In the genomic region with DNA sequence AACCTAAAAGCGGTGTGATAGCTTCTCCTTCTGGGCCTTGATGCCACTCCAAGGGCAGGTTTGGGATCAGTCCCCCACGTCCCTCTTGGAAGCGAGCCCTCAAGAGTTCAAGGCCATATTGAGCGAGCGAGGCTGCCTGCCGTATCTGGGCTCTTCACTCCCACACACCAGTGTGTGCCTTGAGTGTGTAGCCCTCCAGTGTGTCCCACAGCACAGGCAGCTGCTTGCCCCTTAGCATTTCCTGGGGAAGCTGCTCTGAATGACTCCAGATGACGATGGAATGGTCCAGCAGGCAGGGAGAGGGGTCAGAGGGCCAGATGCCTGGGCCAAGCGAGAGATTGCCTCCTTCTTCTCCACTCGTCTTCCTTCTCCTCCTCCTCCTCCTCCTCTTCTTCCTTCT, we compare ENCODE assay signal across 9 mouse cellular contexts. TPM values are rescaled to one million over a fixed set of nuclear protein-coding genes. Genes with fewer than 3 reads are reported as not detected.
DNase-seq lines count a peak whose midpoint lies in the region; ATAC-seq and TF ChIP-seq lines count a peak whose summit lies in the region.
"Had no signal": no experiment of that assay in that cellular context is flagged by ENCODE, and none has a peak within 500 bp of the region (broad histone marks: within the 10 kb centered on the region; RNA-seq: fewer than 3 reads in every experiment).

No protein-coding gene starts in this region.

- H3K9me3 ChIP-seq in forebrain, embryonic 12.5 days = no peaks in the 10 kb centered on the region
- no peaks in the 10 kb centered on the region for H3K9me3 ChIP-seq in forebrain, postnatal 0 days (ENCODE audit: low read length)
- H3K9me3 ChIP-seq in liver, embryonic 12.5 days (replicated peaks) = no peaks in the 10 kb centered on the region
- H3K9me3 ChIP-seq in liver, embryonic 11.5 days (ENCODE audit: control insufficient read depth, low read length) = no peaks in the 10 kb centered on the region
- no peaks in the 10 kb centered on the region for H3K9me3 ChIP-seq in embryonic facial prominence, embryonic 11.5 days (replicated peaks; ENCODE audit: control insufficient read depth, low read length)
- H3K9me3 ChIP-seq in midbrain, embryonic 14.5 days (ENCODE audit: control insufficient read depth, low read length) = no peaks in the 10 kb centered on the region

- peaks cover 35% of the 10 kb centered on the region for H3K36me3 ChIP-seq in forebrain, embryonic 12.5 days (replicated peaks)
- peaks cover 41% of the 10 kb centered on the region for H3K36me3 ChIP-seq in forebrain, postnatal 0 days (ENCODE audit: insufficient read depth)
- H3K36me3 ChIP-seq in liver, embryonic 12.5 days = peaks cover 61% of the 10 kb centered on the region
- peaks cover 2% of the 10 kb centered on the region; the same call in 1 of the 2 replicates for H3K36me3 ChIP-seq in liver, embryonic 11.5 days (ENCODE audit: control insufficient read depth, insufficient read depth, low read length)
- no peaks in the 10 kb centered on the region; the same call in 1 of the 2 replicates for H3K36me3 ChIP-seq in embryonic facial prominence, embryonic 11.5 days (replicated peaks; ENCODE audit: control insufficient read depth, insufficient read depth, low read depth, low read length)
- H3K36me3 ChIP-seq in midbrain, embryonic 14.5 days (ENCODE audit: control insufficient read depth, insufficient read depth, low read length) = peaks cover 57% of the 10 kb centered on the region

- no peak for DNase-seq in forebrain, postnatal 0 days
- no peak for DNase-seq in liver, embryonic 11.5 days (ENCODE audit: low spot score)
- peak; percentile 12 for DNase-seq in embryonic facial prominence, embryonic 11.5 days (ENCODE audit: low spot score)
- no peak for DNase-seq in midbrain, embryonic 14.5 days
- no peak for DNase-seq in spleen, postnatal 10 days (ENCODE audit: low spot score in 2 of 2)
- DNase-seq: layer of hippocampus, postnatal 36 days had no signal

- H3K4me3 ChIP-seq in forebrain, embryonic 12.5 days (replicated peaks) = no peak overlapping the region
- no peak overlapping the region for H3K4me3 ChIP-seq in forebrain, postnatal 0 days (ENCODE audit: low read depth, low read length)
- H3K4me3 ChIP-seq in liver, embryonic 12.5 days = no peak overlapping the region
- H3K4me3 ChIP-seq in liver, embryonic 11.5 days (ENCODE audit: low read depth, low read length) = no peak overlapping the region
- no peak overlapping the region for H3K4me3 ChIP-seq in embryonic facial prominence, embryonic 11.5 days (ENCODE audit: low read depth, low read length)
- no peak overlapping the region for H3K4me3 ChIP-seq in midbrain, embryonic 14.5 days (replicated peaks; ENCODE audit: low read depth, low read length)

- H3K4me1 ChIP-seq in forebrain, embryonic 12.5 days = peaks cover 76% of the 10 kb centered on the region
- peaks cover 16% of the 10 kb centered on the region for H3K4me1 ChIP-seq in forebrain, postnatal 0 days (ENCODE audit: insufficient read depth)
- peaks cover 97% of the 10 kb centered on the region for H3K4me1 ChIP-seq in liver, embryonic 12.5 days
- H3K4me1 ChIP-seq in liver, embryonic 11.5 days (replicated peaks; ENCODE audit: control insufficient read depth, insufficient read depth, low read length) = peaks cover 71% of the 10 kb centered on the region
- H3K4me1 ChIP-seq in embryonic facial prominence, embryonic 11.5 days (ENCODE audit: control insufficient read depth, insufficient read depth, low read length) = peaks cover 34% of the 10 kb centered on the region
- H3K4me1 ChIP-seq in midbrain, embryonic 14.5 days (ENCODE audit: control insufficient read depth, insufficient read depth, low read length) = peaks cover 41% of the 10 kb centered on the region

- ATAC-seq in forebrain, embryonic 12.5 days (ENCODE audit: low FRiP score) = no peak
- ATAC-seq in forebrain, postnatal 0 days = no peak
- ATAC-seq in liver, embryonic 12.5 days = no peak
- ATAC-seq in liver, embryonic 11.5 days (replicated peaks; ENCODE audit: low FRiP score) = no peak
- no peak for ATAC-seq in embryonic facial prominence, embryonic 11.5 days (replicated peaks; ENCODE audit: insufficient number of reproducible peaks, low FRiP score, low TSS enrichment, low read depth)
- no peak for ATAC-seq in midbrain, embryonic 14.5 days (ENCODE audit: low FRiP score, low TSS enrichment)
- no peak for ATAC-seq in frontal cortex, adult (ENCODE audit: low TSS enrichment)

- H3K4me2 ChIP-seq in forebrain, embryonic 12.5 days = no peak overlapping the region
- H3K4me2 ChIP-seq in forebrain, postnatal 0 days (ENCODE audit: low read depth) = no peak overlapping the region
- H3K4me2 ChIP-seq in liver, embryonic 12.5 days = peak overlapping the region; percentile 41; the same call in 1 of the 2 replicates
- H3K4me2 ChIP-seq in liver, embryonic 11.5 days = no peak overlapping the region
- no peak overlapping the region for H3K4me2 ChIP-seq in embryonic facial prominence, embryonic 11.5 days (ENCODE audit: low read depth, low read length)
- no peak overlapping the region for H3K4me2 ChIP-seq in midbrain, embryonic 14.5 days (ENCODE audit: low read length)

- H3K27me3 ChIP-seq in forebrain, embryonic 12.5 days = no peaks in the 10 kb centered on the region
- no peaks in the 10 kb centered on the region for H3K27me3 ChIP-seq in forebrain, postnatal 0 days (ENCODE audit: insufficient read depth, low read length)
- no peaks in the 10 kb centered on the region for H3K27me3 ChIP-seq in liver, embryonic 12.5 days (replicated peaks)
- no peaks in the 10 kb centered on the region for H3K27me3 ChIP-seq in liver, embryonic 11.5 days (replicated peaks; ENCODE audit: control insufficient read depth, insufficient read depth, low read length)
- H3K27me3 ChIP-seq in embryonic facial prominence, embryonic 11.5 days (ENCODE audit: control insufficient read depth, insufficient read depth, low read length) = no peaks in the 10 kb centered on the region
- H3K27me3 ChIP-seq in midbrain, embryonic 14.5 days (ENCODE audit: control insufficient read depth, insufficient read depth, low read length) = no peaks in the 10 kb centered on the region

- H3K27ac ChIP-seq in forebrain, embryonic 12.5 days = peak overlapping the region; percentile 51; the same call in 1 of the 2 replicates
- H3K27ac ChIP-seq in forebrain, postnatal 0 days (ENCODE audit: low read depth, low read length) = no peak overlapping the region
- peak overlapping the region; percentile 69; the same call in 1 of the 2 replicates for H3K27ac ChIP-seq in liver, embryonic 12.5 days
- no peak overlapping the region for H3K27ac ChIP-seq in liver, embryonic 11.5 days (ENCODE audit: low read depth, low read length)
- 0 out of 2 replicates have a peak overlapping the region, but pooled peaks have one; percentile 10 for H3K27ac ChIP-seq in embryonic facial prominence, embryonic 11.5 days (replicated peaks; ENCODE audit: low read depth, low read length)
- H3K27ac ChIP-seq in midbrain, embryonic 14.5 days (replicated peaks; ENCODE audit: low read depth, low read length) = no peak overlapping the region

- H3K9ac ChIP-seq in forebrain, embryonic 12.5 days = no peak overlapping the region
- no peak overlapping the region for H3K9ac ChIP-seq in forebrain, postnatal 0 days
- H3K9ac ChIP-seq in liver, embryonic 12.5 days = no peak overlapping the region
- H3K9ac ChIP-seq in liver, embryonic 11.5 days (ENCODE audit: low read depth, low read length) = no peak overlapping the region
- 0 out of 2 replicates have a peak overlapping the region, but pooled peaks have one; percentile 2 for H3K9ac ChIP-seq in embryonic facial prominence, embryonic 11.5 days (replicated peaks; ENCODE audit: low read length)
- H3K9ac ChIP-seq in midbrain, embryonic 14.5 days (replicated peaks; ENCODE audit: low read length) = peak overlapping the region; percentile 4; the same call in 1 of the 2 replicates

- no peak for TF ChIP-seq CTCF in forebrain, postnatal 0 days (IDR thresholded peaks at IDR 0.05; ENCODE audit: low read depth)

- 65% methylated on average over 9 of the region's 9 CpGs for WGBS in forebrain, embryonic 12.5 days
- WGBS in forebrain, postnatal 0 days = 76% methylated on average over 9 of the region's 9 CpGs
- 55% methylated on average over 9 of the region's 9 CpGs for WGBS in liver, embryonic 12.5 days (ENCODE audit: insufficient replicate concordance)
- 50% methylated on average over 9 of the region's 9 CpGs for WGBS in liver, embryonic 11.5 days
- WGBS in embryonic facial prominence, embryonic 11.5 days = 25% methylated on average over 9 of the region's 9 CpGs
- whole genome bisulfite sequencing in midbrain, embryonic 14.5 days = 69% methylated on average over 9 of the region's 9 CpGs

RNA-seq across cellular contexts. Expression of gene Lasp1, which starts 18.1 kb away (rescaled TPM):
- polyA plus RNA-seq in forebrain, embryonic 12.5 days (2016; fragmentation: Nextera tagmentation; extraction: Ambion mirVana) = 103 and 109 TPM in 2 replicates
- 142 and 153 TPM in 2 replicates for total RNA-seq in forebrain, postnatal 0 days (2014; rRNA removed)
- polyA plus RNA-seq in forebrain, postnatal 0 days (2015; fragmentation: Nextera tagmentation; extraction: Ambion mirVana) = 117 and 152 TPM in 2 replicates
- polyA plus RNA-seq in liver, embryonic 12.5 days (2016; fragmentation: Nextera tagmentation; extraction: Ambion mirVana) = 36.9 and 37.6 TPM in 2 replicates
- polyA plus RNA-seq in liver, embryonic 11.5 days (2014; fragmentation: Nextera tagmentation; extraction: Ambion mirVana) = 54.7 and 55.3 TPM in 2 replicates
- 62.6 and 67.8 TPM in 2 replicates for polyA plus RNA-seq in embryonic facial prominence, embryonic 11.5 days (2014; fragmentation: Nextera tagmentation; extraction: Ambion mirVana)
- 114 and 138 TPM in 2 replicates for polyA plus RNA-seq in midbrain, embryonic 14.5 days (2014; fragmentation: Nextera tagmentation; extraction: Ambion mirVana)

RNA-seq across cellular contexts. Expression of gene B230217C12Rik, which starts 23.7 kb away (rescaled TPM):
- 15.1 and 17.0 TPM in 2 replicates for polyA plus RNA-seq in forebrain, embryonic 12.5 days (2016; fragmentation: Nextera tagmentation; extraction: Ambion mirVana)
- total RNA-seq in forebrain, postnatal 0 days (2014; rRNA removed) = 21.0 and 24.8 TPM in 2 replicates
- polyA plus RNA-seq in forebrain, postnatal 0 days (2015; fragmentation: Nextera tagmentation; extraction: Ambion mirVana) = 28.6 and 31.5 TPM in 2 replicates
- polyA plus RNA-seq in liver, embryonic 12.5 days (2016; fragmentation: Nextera tagmentation; extraction: Ambion mirVana) = 1.1 and 1.3 TPM in 2 replicates
- 3.7 and 5.4 TPM in 2 replicates for polyA plus RNA-seq in liver, embryonic 11.5 days (2014; fragmentation: Nextera tagmentation; extraction: Ambion mirVana)
- 15.4 and 20.0 TPM in 2 replicates for polyA plus RNA-seq in embryonic facial prominence, embryonic 11.5 days (2014; fragmentation: Nextera tagmentation; extraction: Ambion mirVana)
- 32.4 and 36.5 TPM in 2 replicates for polyA plus RNA-seq in midbrain, embryonic 14.5 days (2014; fragmentation: Nextera tagmentation; extraction: Ambion mirVana)

RNA-seq across cellular contexts. Expression of gene Rpl23, which starts 34.7 kb away (rescaled TPM):
- polyA plus RNA-seq in forebrain, embryonic 12.5 days (2016; fragmentation: Nextera tagmentation; extraction: Ambion mirVana) = 392 and 426 TPM in 2 replicates
- total RNA-seq in forebrain, postnatal 0 days (2014; rRNA removed) = 310 and 470 TPM in 2 replicates
- 346 and 490 TPM in 2 replicates for polyA plus RNA-seq in forebrain, postnatal 0 days (2015; fragmentation: Nextera tagmentation; extraction: Ambion mirVana)
- 462 and 473 TPM in 2 replicates for polyA plus RNA-seq in liver, embryonic 12.5 days (2016; fragmentation: Nextera tagmentation; extraction: Ambion mirVana)
- polyA plus RNA-seq in liver, embryonic 11.5 days (2014; fragmentation: Nextera tagmentation; extraction: Ambion mirVana) = 756 and 842 TPM in 2 replicates
- polyA plus RNA-seq in embryonic facial prominence, embryonic 11.5 days (2014; fragmentation: Nextera tagmentation; extraction: Ambion mirVana) = 524 and 537 TPM in 2 replicates
- 363 and 413 TPM in 2 replicates for polyA plus RNA-seq in midbrain, embryonic 14.5 days (2014; fragmentation: Nextera tagmentation; extraction: Ambion mirVana)

RNA-seq across cellular contexts. Expression of gene 1700001P01Rik, which starts 41.2 kb away (rescaled TPM):
- polyA plus RNA-seq in forebrain, embryonic 12.5 days (2016; fragmentation: Nextera tagmentation; extraction: Ambion mirVana) = 0.55 and 1.0 TPM in 2 replicates
- total RNA-seq in forebrain, postnatal 0 days (2014; rRNA removed) = not detected in 2 replicates
- polyA plus RNA-seq in forebrain, postnatal 0 days (2015; fragmentation: Nextera tagmentation; extraction: Ambion mirVana) = 0.27 and 0.33 TPM in 2 replicates
- polyA plus RNA-seq in liver, embryonic 12.5 days (2016; fragmentation: Nextera tagmentation; extraction: Ambion mirVana) = not detected in 2 replicates
- 0.64 TPM in 1 of 2 replicates, not detected in the other for polyA plus RNA-seq in liver, embryonic 11.5 days (2014; fragmentation: Nextera tagmentation; extraction: Ambion mirVana)
- polyA plus RNA-seq in embryonic facial prominence, embryonic 11.5 days (2014; fragmentation: Nextera tagmentation; extraction: Ambion mirVana) = not detected in 2 replicates
- not detected in 2 replicates for polyA plus RNA-seq in midbrain, embryonic 14.5 days (2014; fragmentation: Nextera tagmentation; extraction: Ambion mirVana)

RNA-seq across cellular contexts. Expression of gene Cwc25, which starts 50.6 kb away (rescaled TPM):
- 21.5 and 22.4 TPM in 2 replicates for polyA plus RNA-seq in forebrain, embryonic 12.5 days (2016; fragmentation: Nextera tagmentation; extraction: Ambion mirVana)
- total RNA-seq in forebrain, postnatal 0 days (2014; rRNA removed) = 15.2 and 15.5 TPM in 2 replicates
- 7.8 and 11.8 TPM in 2 replicates for polyA plus RNA-seq in forebrain, postnatal 0 days (2015; fragmentation: Nextera tagmentation; extraction: Ambion mirVana)
- 10.7 and 10.9 TPM in 2 replicates for polyA plus RNA-seq in liver, embryonic 12.5 days (2016; fragmentation: Nextera tagmentation; extraction: Ambion mirVana)
- polyA plus RNA-seq in liver, embryonic 11.5 days (2014; fragmentation: Nextera tagmentation; extraction: Ambion mirVana) = 12.9 and 13.1 TPM in 2 replicates
- polyA plus RNA-seq in embryonic facial prominence, embryonic 11.5 days (2014; fragmentation: Nextera tagmentation; extraction: Ambion mirVana) = 12.9 and 13.1 TPM in 2 replicates
- 10.9 and 13.2 TPM in 2 replicates for polyA plus RNA-seq in midbrain, embryonic 14.5 days (2014; fragmentation: Nextera tagmentation; extraction: Ambion mirVana)

Comparison
In these comparisons a context has a peak if more than half of its experiments do, and no peak if none do; other contexts are left out.
1. H3K27ac ChIP-seq: peak in forebrain, embryonic 12.5 days (single experiment), liver, embryonic 12.5 days (single experiment) and embryonic facial prominence, embryonic 11.5 days (single experiment); none in forebrain, postnatal 0 days (single experiment), liver, embryonic 11.5 days (single experiment) and midbrain, embryonic 14.5 days (single experiment).
2. H3K9ac ChIP-seq: peak in embryonic facial prominence, embryonic 11.5 days (single experiment) and midbrain, embryonic 14.5 days (single experiment); none in forebrain, embryonic 12.5 days (single experiment), forebrain, postnatal 0 days (single experiment), liver, embryonic 12.5 days (single experiment) and liver, embryonic 11.5 days (single experiment).